Mouse (Mus musculus) stomach, postnatal 0 days (tissue): ENCODE data around the gene Dhrs3. TPM values are rescaled to one million over a fixed set of nuclear protein-coding genes. Genes with fewer than 3 reads are reported as not detected.

Experiments used
- ATAC-seq: fragments of 200-750 bp; cut with Nextera tagmentation; 2 replicates; pipeline ENCODE4 v1.8.0; 2017; ENCODE audit not compliant: low FRiP score, low TSS enrichment
- DNase-seq: peaks from one replicate; pipeline ENCODE4 v3.0.0-alpha.2; 2016; ENCODE audit warnings: low spot score
- H3K27ac ChIP-seq: fragments of 300-500 bp; sonication (generic); replicated peaks from 2 replicates; pipeline ENCODE4 v1.5.1; 2014; ENCODE audit warnings: mild to moderate bottlenecking, control low read depth
- H3K27me3 ChIP-seq: fragments of 300-500 bp; sonication (generic); 2 replicates; pipeline ENCODE4 v1.6.1; 2014; ENCODE audit warnings: low read length; ENCODE audit not compliant: control insufficient read depth, insufficient read depth
- H3K36me3 ChIP-seq: fragments of 300-500 bp; sonication (generic); 2 replicates; pipeline ENCODE4 v1.6.1; 2014; ENCODE audit warnings: low read length, mixed read lengths; ENCODE audit not compliant: control insufficient read depth, insufficient read depth
- H3K4me1 ChIP-seq: fragments of 300-500 bp; sonication (generic); replicated peaks from 2 replicates; pipeline ENCODE4 v1.6.1; 2014; ENCODE audit warnings: antibody characterized with exemption; ENCODE audit not compliant: control insufficient read depth, insufficient read depth
- H3K4me2 ChIP-seq: fragments of 300-500 bp; sonication (generic); replicated peaks from 2 replicates; pipeline ENCODE4 v1.6.1; 2014; ENCODE audit warnings: low read depth, mild to moderate bottlenecking, control low read depth, moderate library complexity
- H3K4me3 ChIP-seq: fragments of 300-500 bp; sonication (generic); 2 replicates; pipeline ENCODE4 v1.5.1; 2014; ENCODE audit warnings: low read depth, low read length, control low read depth
- H3K9ac ChIP-seq: fragments of 300-500 bp; sonication (generic); 2 replicates; pipeline ENCODE4 v1.6.1; 2014; ENCODE audit warnings: mild to moderate bottlenecking, low read length, control low read depth, mixed read lengths
- H3K9me3 ChIP-seq: fragments of 300-500 bp; sonication (generic); 2 replicates; pipeline ENCODE4 v1.6.1; 2016; ENCODE audit warnings: low read length; ENCODE audit not compliant: control insufficient read depth
- CTCF ChIP-seq: IDR thresholded peaks from 2 replicates; pipeline ENCODE4 v1.5.1; 2016; ENCODE audit warnings: antibody characterized with exemption, low read depth, mild to moderate bottlenecking, moderate library complexity
- EP300 ChIP-seq: optimal IDR thresholded peaks from 2 replicates; pipeline ENCODE3; 2016; ENCODE audit warnings: antibody characterized with exemption
- WGBS: fragments of 180-500 bp; shearing (Covaris S2); extraction: QIAGEN DNeasy Blood & Tissue Kit; methylation state at CpG from one replicate; pipeline ENCODE4 v1.1.7; 2014; 5-methylcytosine and 5-hydroxymethylcytosine counted together
- polyA plus RNA-seq: library from polyadenylated mRNA; unstranded; fragments of >200 nt; fragmentation: Nextera tagmentation; extraction: Ambion mirVana; gene quantifications from 2 replicates; pipeline ENCODE4 v1.2.1, GENCODE M21; 2015

Gene Dhrs3
- polyA plus RNA-seq, 1 experiment from 2014 or later: 103 TPM

DNA sequence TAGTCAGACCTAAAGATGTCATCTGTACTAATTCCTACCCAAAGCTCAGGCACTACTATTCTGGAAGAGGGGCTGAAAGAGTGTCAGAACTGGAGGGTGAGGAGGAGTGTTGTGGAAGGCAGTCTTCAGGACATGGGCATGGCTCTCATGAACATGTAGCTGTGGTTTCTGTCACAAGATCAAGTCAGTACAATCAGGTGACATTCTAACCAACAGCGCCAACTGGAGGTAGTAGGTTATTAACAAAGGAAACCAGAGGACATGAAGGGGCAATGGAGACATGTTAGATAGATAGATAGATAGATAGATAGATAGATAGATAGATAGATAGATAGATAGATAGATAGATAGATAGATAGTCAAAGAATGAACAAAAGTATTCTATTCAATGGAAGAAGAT, 60.8 kb downstream of the Dhrs3 start:
- peaks cover 8% of the 10 kb centered on the region for H3K4me1 ChIP-seq
- ATAC-seq (no peak), DNase-seq (no peak)
- no peak overlapping the region for H3K27ac ChIP-seq
- H3K36me3 ChIP-seq: no peaks in the 10 kb centered on the region
- no peak overlapping the region for H3K4me2 ChIP-seq
- WGBS: 100% methylated on average over 1 of the region's 1 CpGs
- TF ChIP-seq CTCF (peak; percentile 22; the same call in 1 of the 2 replicates), EP300 (no peak)
- no peaks in the 10 kb centered on the region for H3K27me3 ChIP-seq
- H3K4me3 ChIP-seq: no peak overlapping the region
- no peak overlapping the region for H3K9ac ChIP-seq
- no peaks in the 10 kb centered on the region for H3K9me3 ChIP-seq

- no peaks in the 10 kb centered on the region for H3K36me3 ChIP-seq
- no peak overlapping the region for H3K4me3 ChIP-seq
- no peak overlapping the region for H3K4me2 ChIP-seq
- H3K4me1 ChIP-seq: no peaks in the 10 kb centered on the region
- WGBS: 55% methylated on average over 1 of the region's 1 CpGs
- ATAC-seq (no peak), DNase-seq (no peak)
- no peak overlapping the region for H3K9ac ChIP-seq
- TF ChIP-seq CTCF: no peak
- no peak for TF ChIP-seq EP300
- no peaks in the 10 kb centered on the region for H3K9me3 ChIP-seq
- H3K27ac ChIP-seq: no peak overlapping the region
- H3K27me3 ChIP-seq: no peaks in the 10 kb centered on the region
These were observed 63.2 kb downstream of the Dhrs3 start for GRCm38 (mm10) chr4:144955863-144956262.

GRCm38 (mm10) chr4:144956293-144956692, 63.7 kb downstream of the Dhrs3 start:
- no peak for ATAC-seq

GRCm38 (mm10) chr4:144957186-144957585, 64.6 kb downstream of the Dhrs3 start:
- Histone ChIP-seq H3K4me3 (no peak overlapping the region), H3K36me3 (no peaks in the 10 kb centered on the region), H3K27me3 (no peaks in the 10 kb centered on the region), H3K4me1 (no peaks in the 10 kb centered on the region), H3K27ac (0 out of 2 replicates have a peak overlapping the region, but pooled peaks have one; percentile 13), H3K9ac (no peak overlapping the region), H3K4me2 (no peak overlapping the region), H3K9me3 (no peaks in the 10 kb centered on the region)
- no peak for TF ChIP-seq CTCF
- TF ChIP-seq EP300: no peak
- ATAC-seq: peak; percentile 72
- DNase-seq: peak; percentile 80
- 59% methylated on average over 4 of the region's 4 CpGs for WGBS

More at GRCm38 (mm10) chr4:144956293-144956692, 63.7 kb downstream of the Dhrs3 start:
- 24% methylated on average over 1 of the region's 1 CpGs for WGBS
- Histone ChIP-seq H3K36me3 (no peaks in the 10 kb centered on the region), H3K9ac (no peak overlapping the region), H3K9me3 (no peaks in the 10 kb centered on the region), H3K27ac (no peak overlapping the region), H3K4me3 (no peak overlapping the region), H3K27me3 (no peaks in the 10 kb centered on the region), H3K4me2 (no peak overlapping the region), H3K4me1 (no peaks in the 10 kb centered on the region)
- DNase-seq: no peak
- TF ChIP-seq EP300 (no peak), CTCF (no peak)

- H3K36me3 ChIP-seq: no peaks in the 10 kb centered on the region
- H3K4me3 ChIP-seq: no peak overlapping the region
- no peak for ATAC-seq
- no peaks in the 10 kb centered on the region for H3K9me3 ChIP-seq
- no peak overlapping the region for H3K9ac ChIP-seq
- no peak overlapping the region for H3K4me2 ChIP-seq
- no peaks in the 10 kb centered on the region for H3K4me1 ChIP-seq
- WGBS: 63% methylated on average over 2 of the region's 2 CpGs
- H3K27ac ChIP-seq: 0 out of 2 replicates have a peak overlapping the region, but pooled peaks have one; percentile 13
- TF ChIP-seq EP300 (no peak), CTCF (no peak)
- no peaks in the 10 kb centered on the region for H3K27me3 ChIP-seq
- DNase-seq: no peak
These were observed 65.1 kb downstream of the Dhrs3 start for GRCm38 (mm10) chr4:144957721-144958120.

- Histone ChIP-seq H3K27me3 (no peaks in the 10 kb centered on the region), H3K36me3 (no peaks in the 10 kb centered on the region), H3K4me1 (no peaks in the 10 kb centered on the region), H3K9ac (no peak overlapping the region), H3K4me2 (no peak overlapping the region), H3K27ac (peak overlapping the region; percentile 84), H3K4me3 (no peak overlapping the region), H3K9me3 (no peaks in the 10 kb centered on the region)
- ATAC-seq (peak; percentile 87), DNase-seq (peak; percentile 85)
- WGBS: 40% methylated on average over 8 of the region's 8 CpGs
- TF ChIP-seq CTCF: no peak
- peak; percentile 57 for TF ChIP-seq EP300
These were observed 67.7 kb downstream of the Dhrs3 start for GRCm38 (mm10) chr4:144960188-144960904.
